Mouse (Mus musculus) midbrain, embryonic 10.5 days (tissue): ENCODE measurements around the gene Rps6ka3. TPM values are rescaled to one million over a fixed set of nuclear protein-coding genes. Genes with fewer than 3 reads are reported as not detected.

Experiments
- DNase-seq: peaks from one replicate; pipeline ENCODE4 v3.0.0-alpha.2; 2017; ENCODE audit warnings: low spot score
- H3K27ac ChIP-seq: fragments of 300-500 bp; sonication (generic); replicated peaks from 2 replicates; pipeline ENCODE4 v1.5.1; 2016; ENCODE audit warnings: mild to moderate bottlenecking
- H3K27me3 ChIP-seq: fragments of 300-500 bp; sonication (generic); 2 replicates; pipeline ENCODE4 v1.6.1; 2016; ENCODE audit warnings: low read depth, mild to moderate bottlenecking; ENCODE audit not compliant: poor library complexity, severe bottlenecking
- H3K36me3 ChIP-seq: fragments of 300-500 bp; sonication (generic); 2 replicates; pipeline ENCODE4 v1.6.1; 2016; ENCODE audit warnings: mild to moderate bottlenecking, moderate library complexity
- H3K4me1 ChIP-seq: fragments of 300-500 bp; sonication (generic); 2 replicates; pipeline ENCODE4 v1.6.1; 2016
- H3K4me3 ChIP-seq: fragments of 300-500 bp; sonication (generic); 2 replicates; pipeline ENCODE4 v1.5.1; 2016; ENCODE audit warnings: mild to moderate bottlenecking, moderate library complexity
- H3K9me3 ChIP-seq: fragments of 300-500 bp; sonication (generic); replicated peaks from 2 replicates; pipeline ENCODE4 v1.6.1; 2016; ENCODE audit warnings: mild to moderate bottlenecking
- WGBS: fragments of 180-500 bp; shearing (Covaris S2); methylation state at CpG from one replicate; pipeline ENCODE4 v1.1.7; 2016; 5-methylcytosine and 5-hydroxymethylcytosine counted together
- polyA plus RNA-seq: library from polyadenylated mRNA; unstranded; fragments of >200 nt; fragmentation: Nextera tagmentation; extraction: Ambion mirVana; gene quantifications from 2 replicates; pipeline ENCODE4 v1.2.1, GENCODE M21; 2016

The Rps6ka3 gene
- polyA plus RNA-seq, 1 experiment from 2014 or later = 4.8 TPM

DNA sequence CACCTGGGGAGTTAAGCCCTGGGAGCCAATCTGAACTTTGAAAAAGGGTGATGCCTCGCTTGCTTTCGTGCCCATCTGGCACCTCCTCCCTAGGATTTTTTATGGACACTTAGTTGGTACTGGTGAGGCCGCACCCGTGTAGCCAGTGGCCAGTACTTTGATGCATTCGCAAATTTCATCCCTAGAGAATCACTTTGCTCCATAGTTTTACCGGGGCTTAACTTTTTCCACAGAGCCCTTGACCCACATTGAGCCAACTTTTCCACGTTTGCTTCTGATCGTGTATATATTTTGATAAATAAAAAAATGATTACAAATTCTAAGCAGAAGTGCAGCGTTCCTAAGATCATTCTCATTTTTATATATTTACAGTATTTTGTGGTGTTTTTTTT, 162.6 kb downstream of the Rps6ka3 start:
- DNase-seq = no peak
- Histone ChIP-seq H3K27me3 (peaks cover 12% of the 10 kb centered on the region; the same call in 1 of the 2 replicates), H3K27ac (peak overlapping the region; percentile 91), H3K4me1 (peaks cover 8% of the 10 kb centered on the region), H3K9me3 (no peaks in the 10 kb centered on the region), H3K4me3 (peak overlapping the region; percentile 69), H3K36me3 (peaks cover 25% of the 10 kb centered on the region)
- WGBS = 27% methylated on average over 9 of the region's 9 CpGs

DNA sequence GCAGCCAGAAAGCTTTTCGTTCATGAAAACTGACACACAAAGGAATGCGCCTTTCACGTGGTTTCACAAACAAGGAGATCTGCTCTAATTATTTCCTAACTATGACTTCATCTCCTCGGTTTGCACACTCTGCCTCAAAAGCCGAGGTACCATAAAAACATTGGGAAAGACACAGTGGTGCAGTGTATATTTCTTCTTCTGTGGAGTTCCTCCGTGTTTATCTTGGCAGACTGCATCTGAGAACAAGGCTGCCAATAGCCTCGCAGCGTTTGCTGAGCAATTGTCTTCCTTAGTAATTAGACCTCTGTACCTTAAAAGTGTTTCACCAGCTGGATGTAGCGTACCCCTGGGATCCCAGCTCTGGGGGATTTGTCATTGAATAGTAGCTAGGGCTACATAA, 177.0 kb downstream of the Rps6ka3 start:
- H3K4me1 ChIP-seq = no peaks in the 10 kb centered on the region
- no peaks in the 10 kb centered on the region for H3K9me3 ChIP-seq
- H3K36me3 ChIP-seq = peaks cover 64% of the 10 kb centered on the region
- no peak for DNase-seq
- no peak overlapping the region for H3K4me3 ChIP-seq
- WGBS = 90% methylated on average over 9 of the region's 9 CpGs
- peaks cover 3% of the 10 kb centered on the region; the same call in 1 of the 2 replicates for H3K27me3 ChIP-seq
- H3K27ac ChIP-seq = no peak overlapping the region

DNA sequence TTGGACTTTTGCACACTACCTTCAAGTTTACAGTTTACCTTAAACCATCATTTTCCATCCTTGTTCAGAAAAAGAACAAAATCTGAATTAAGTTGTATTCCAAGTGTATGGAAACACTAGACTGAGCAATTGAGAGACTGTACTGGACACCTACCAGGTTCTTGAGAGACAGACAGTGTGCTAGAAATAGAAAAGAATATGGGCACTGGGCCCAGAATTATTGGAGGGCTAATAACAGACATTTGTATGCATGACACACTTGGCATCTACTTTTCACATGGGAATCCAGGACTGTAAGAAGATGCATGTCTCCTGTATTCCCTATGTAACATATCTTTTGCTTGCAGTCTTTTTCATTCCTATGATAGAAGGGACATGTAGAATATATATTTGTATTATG, 178.8 kb downstream of the Rps6ka3 start:
- Histone ChIP-seq H3K27ac (no peak overlapping the region), H3K4me1 (no peaks in the 10 kb centered on the region), H3K27me3 (peaks cover 3% of the 10 kb centered on the region; the same call in 1 of the 2 replicates), H3K4me3 (no peak overlapping the region), H3K36me3 (peaks cover 45% of the 10 kb centered on the region), H3K9me3 (no peaks in the 10 kb centered on the region)
- DNase-seq = no peak

DNA sequence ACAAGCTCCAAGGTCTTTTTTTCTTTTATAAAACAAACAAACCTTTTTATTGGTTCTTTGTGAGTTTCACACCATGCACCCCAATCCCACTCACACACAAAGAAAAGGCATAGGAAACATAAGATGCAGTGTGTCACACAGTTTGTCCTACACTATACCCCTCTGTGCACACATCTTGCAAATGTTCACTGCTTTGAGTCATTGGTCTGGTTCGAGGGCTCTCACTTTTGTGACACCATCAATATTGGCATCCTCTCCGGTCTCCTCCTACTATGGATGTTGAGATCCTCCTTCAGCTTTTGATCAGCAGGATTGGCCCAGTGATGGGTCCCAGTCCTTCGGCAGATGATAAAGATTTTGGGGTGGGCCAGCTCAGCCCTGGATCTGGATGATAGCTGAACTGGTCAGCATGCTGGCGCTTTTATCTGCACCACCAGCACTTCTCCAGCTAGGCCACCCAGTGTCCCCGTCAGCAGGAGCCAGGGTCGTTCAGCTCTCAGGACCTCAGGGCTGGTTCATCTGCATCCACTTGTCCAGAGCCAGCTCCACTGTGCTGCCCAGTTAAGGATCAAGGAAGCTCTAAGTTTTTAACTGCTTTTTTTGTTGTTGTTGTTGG, 180.3 kb downstream of the Rps6ka3 start:
- Histone ChIP-seq H3K4me3 (no peak overlapping the region), H3K4me1 (no peaks in the 10 kb centered on the region), H3K36me3 (peaks cover 30% of the 10 kb centered on the region), H3K27me3 (peaks cover 3% of the 10 kb centered on the region; the same call in 1 of the 2 replicates), H3K9me3 (no peaks in the 10 kb centered on the region), H3K27ac (no peak overlapping the region)
- no peak for DNase-seq
- 78% methylated on average over 6 of the region's 6 CpGs for WGBS

- no peaks in the 10 kb centered on the region for H3K4me1 ChIP-seq
- H3K4me3 ChIP-seq = no peak overlapping the region
- no peak overlapping the region for H3K27ac ChIP-seq
- peaks cover 23% of the 10 kb centered on the region for H3K36me3 ChIP-seq
- H3K27me3 ChIP-seq = peaks cover 3% of the 10 kb centered on the region; the same call in 1 of the 2 replicates
- no peaks in the 10 kb centered on the region for H3K9me3 ChIP-seq
- DNase-seq = no peak
- WGBS = 78% methylated on average over 3 of the region's 3 CpGs
These were observed 181.1 kb downstream of the Rps6ka3 start for GRCm38 (mm10) chrX:159391239-159391638.

GRCm38 (mm10) chrX:159409253-159409652, 199.1 kb downstream of the Rps6ka3 start:
- Histone ChIP-seq H3K36me3 (no peaks in the 10 kb centered on the region), H3K27me3 (peaks cover 8% of the 10 kb centered on the region), H3K4me1 (no peaks in the 10 kb centered on the region), H3K27ac (no peak overlapping the region), H3K4me3 (no peak overlapping the region), H3K9me3 (0 out of 2 replicates have a peak, but pooled peaks cover 3% of the 10 kb centered on the region)
- DNase-seq = no peak
- WGBS = 42% methylated on average over 4 of the region's 4 CpGs

GRCm38 (mm10) chrX:159414130-159414828, 204.2 kb downstream of the Rps6ka3 start, which contains the start of gene Map7d2:
TSS of gene Map7d2 (plus strand) at chrX:159414572.
- H3K4me1 ChIP-seq = peaks cover 5% of the 10 kb centered on the region; the same call in 1 of the 2 replicates
- 0 out of 2 replicates have a peak, but pooled peaks cover 5% of the 10 kb centered on the region for H3K9me3 ChIP-seq
- H3K27ac ChIP-seq = peak within 1 kb of the TSS; percentile 68
- peak within 1 kb of the TSS; percentile 72 for H3K4me3 ChIP-seq
- DNase-seq = peak; percentile 55
- H3K27me3 ChIP-seq = peaks cover 49% of the 10 kb centered on the region
- H3K36me3 ChIP-seq = no peaks in the 10 kb centered on the region
- WGBS = 25% methylated on average over 76 of the region's 83 CpGs

DNA sequence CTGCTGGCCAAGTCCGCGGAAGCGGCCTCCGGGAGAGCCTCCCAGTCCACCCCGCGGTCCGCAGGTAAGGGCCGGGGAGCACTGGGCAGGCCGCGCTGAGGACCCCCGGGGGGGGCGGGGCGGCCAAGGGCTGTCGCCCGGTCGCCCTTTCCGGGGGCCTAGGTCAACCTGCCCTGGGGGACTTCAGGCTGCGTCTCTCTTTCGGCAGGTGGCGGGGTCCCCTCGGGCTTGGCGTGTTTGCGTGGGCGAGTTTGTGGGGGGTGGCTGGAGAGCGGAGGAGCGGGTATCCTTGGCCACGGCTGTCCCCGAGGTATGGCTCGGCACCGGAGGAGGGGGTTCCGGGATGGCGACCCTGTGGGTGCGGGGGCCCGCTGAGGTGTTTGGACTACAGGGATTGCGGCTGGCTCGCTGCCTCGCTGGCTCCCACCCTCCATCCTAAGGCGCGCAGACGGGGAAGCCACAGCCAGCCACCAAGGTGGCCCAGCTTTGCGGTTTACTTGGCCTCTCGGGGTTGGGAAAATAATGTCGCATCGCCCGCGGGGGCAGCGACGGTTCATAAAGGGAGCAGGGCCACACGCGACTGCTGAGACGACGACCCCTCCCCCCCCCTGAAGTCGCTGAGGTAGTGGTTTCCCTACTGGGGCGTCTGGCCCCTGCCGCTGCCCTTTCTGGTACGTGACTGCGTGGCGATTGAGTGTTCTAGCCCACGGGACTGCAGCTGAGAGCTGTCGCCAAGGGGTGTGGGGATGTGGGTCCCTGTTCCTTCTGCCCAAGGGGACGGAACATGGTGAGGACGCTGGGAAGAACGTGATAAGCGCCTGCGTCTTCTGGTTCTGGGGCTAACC, 204.9 kb downstream of the Rps6ka3 start:
- peak overlapping the region; percentile 72 for H3K4me3 ChIP-seq
- 17% methylated on average over 54 of the region's 65 CpGs for WGBS
- H3K27ac ChIP-seq = peak overlapping the region; percentile 68
- peaks cover 49% of the 10 kb centered on the region for H3K27me3 ChIP-seq
- H3K36me3 ChIP-seq = no peaks in the 10 kb centered on the region
- DNase-seq = no peak
- peaks cover 5% of the 10 kb centered on the region; the same call in 1 of the 2 replicates for H3K4me1 ChIP-seq
- H3K9me3 ChIP-seq = 0 out of 2 replicates have a peak, but pooled peaks cover 5% of the 10 kb centered on the region

Other genes starting within 250 kb of the Rps6ka3 start
- 153 and 179 TPM in 2 replicates for gene Eif1ax, start 161.9 kb downstream of the Rps6ka3 start, polyA plus RNA-seq
- gene Map7d2, start 204.3 kb downstream of the Rps6ka3 start, polyA plus RNA-seq = 11.4 and 14.8 TPM in 2 replicates